Mouse (Mus musculus) hindbrain, embryonic 16.5 days (tissue): Measurements from ENCODE around the gene Ccna1. TPM values are rescaled to one million over a fixed set of nuclear protein-coding genes. Genes with fewer than 3 reads are reported as not detected.

Experiments used
- ATAC-seq: fragments of 200-750 bp; cut with Nextera tagmentation; 2 replicates; pipeline ENCODE4 v1.8.0; 2017; ENCODE audit warnings: moderate TSS enrichment, moderate library complexity
- H3K27ac ChIP-seq: fragments of 300-500 bp; sonication (generic); 2 replicates; pipeline ENCODE4 v1.5.1; 2014; ENCODE audit warnings: low read depth, mild to moderate bottlenecking, control low read depth, low read length, moderate library complexity
- H3K27me3 ChIP-seq: fragments of 300-500 bp; sonication (generic); replicated peaks from 2 replicates; pipeline ENCODE4 v1.6.1; 2014; ENCODE audit warnings: low read length; ENCODE audit not compliant: control insufficient read depth, insufficient read depth
- H3K36me3 ChIP-seq: fragments of 300-500 bp; sonication (generic); 2 replicates; pipeline ENCODE4 v1.6.1; 2014; ENCODE audit warnings: mild to moderate bottlenecking, low read length, moderate library complexity, mixed read lengths; ENCODE audit not compliant: control insufficient read depth, insufficient read depth
- H3K4me1 ChIP-seq: fragments of 300-500 bp; sonication (generic); 2 replicates; pipeline ENCODE4 v1.6.1; 2014; ENCODE audit warnings: low read depth, low read length; ENCODE audit not compliant: control insufficient read depth, insufficient read depth
- H3K4me2 ChIP-seq: fragments of 300-500 bp; sonication (generic); 2 replicates; pipeline ENCODE4 v1.6.1; 2014; ENCODE audit warnings: mild to moderate bottlenecking, low read length, control low read depth, moderate library complexity
- H3K4me3 ChIP-seq: fragments of 300-500 bp; sonication (generic); 2 replicates; pipeline ENCODE4 v1.5.1; 2014; ENCODE audit warnings: mild to moderate bottlenecking, low read length, control low read depth, moderate library complexity
- H3K9ac ChIP-seq: fragments of 300-500 bp; sonication (generic); 2 replicates; pipeline ENCODE4 v1.6.1; 2014; ENCODE audit warnings: low read depth, mild to moderate bottlenecking, control low read depth, low read length, moderate library complexity
- H3K9me3 ChIP-seq: fragments of 300-500 bp; sonication (generic); 2 replicates; pipeline ENCODE4 v1.6.1; 2014; ENCODE audit warnings: mild to moderate bottlenecking, low read length, moderate library complexity; ENCODE audit not compliant: control insufficient read depth
- WGBS: fragments of 180-500 bp; shearing (Covaris S2); extraction: QIAGEN DNeasy Blood & Tissue Kit; methylation state at CpG from one replicate; pipeline ENCODE4 v1.1.7; 2014; 5-methylcytosine and 5-hydroxymethylcytosine counted together
- polyA plus RNA-seq: library from polyadenylated mRNA; unstranded; fragments of >200 nt; fragmentation: Nextera tagmentation; extraction: Ambion mirVana; gene quantifications from 2 replicates; pipeline ENCODE4 v1.2.1, GENCODE M21; 2015

Ccna1 gene
- polyA plus RNA-seq, 1 experiment from 2014 or later, result 1.4 TPM

- Histone ChIP-seq H3K27ac (no peak overlapping the region), H3K4me3 (no peak overlapping the region), H3K9ac (no peak overlapping the region), H3K9me3 (no peaks in the 10 kb centered on the region), H3K4me2 (no peak overlapping the region), H3K27me3 (no peaks in the 10 kb centered on the region), H3K36me3 (no peaks in the 10 kb centered on the region), H3K4me1 (no peaks in the 10 kb centered on the region)
- no peak for ATAC-seq
- 51% methylated on average over 4 of the region's 4 CpGs for WGBS
These were observed 51.3 kb downstream of the Ccna1 start for GRCm38 (mm10) chr3:55004036-55004435.

- Histone ChIP-seq H3K4me1 (no peaks in the 10 kb centered on the region), H3K4me3 (no peak overlapping the region), H3K27ac (no peak overlapping the region), H3K4me2 (no peak overlapping the region), H3K27me3 (no peaks in the 10 kb centered on the region), H3K36me3 (no peaks in the 10 kb centered on the region), H3K9me3 (no peaks in the 10 kb centered on the region), H3K9ac (no peak overlapping the region)
- no peak for ATAC-seq
- 69% methylated on average over 4 of the region's 4 CpGs for WGBS
These were observed 53.6 kb downstream of the Ccna1 start for GRCm38 (mm10) chr3:55001677-55002076.

Other genes with a start within 250 kb of the Ccna1 start
- gene Rfxap, start 247.7 kb downstream of the Ccna1 start, polyA plus RNA-seq, result 38.8 and 42.0 TPM in 2 replicates
- gene Sertm1, start 139.6 kb downstream of the Ccna1 start, polyA plus RNA-seq, result 1.7 and 1.9 TPM in 2 replicates
- 13.1 and 16.2 TPM in 2 replicates for gene Spg20, start 56.6 kb upstream of the Ccna1 start, polyA plus RNA-seq
- 0.09 TPM in 1 of 2 replicates, not detected in the other for gene Ccdc169, start 81.8 kb upstream of the Ccna1 start, polyA plus RNA-seq
- 0.06 TPM in 1 of 2 replicates, not detected in the other for gene Sohlh2, start 126.5 kb upstream of the Ccna1 start, polyA plus RNA-seq
- 234 and 262 TPM in 2 replicates for gene Dclk1, start 186.9 kb upstream of the Ccna1 start, polyA plus RNA-seq